Mouse (Mus musculus) forebrain, embryonic 14.5 days (tissue): ENCODE data around the gene Tmem139. TPM values are rescaled to one million over a fixed set of nuclear protein-coding genes. Genes with fewer than 3 reads are reported as not detected.

Source experiments
- ATAC-seq: fragments of 200-750 bp; cut with Nextera tagmentation; 2 replicates; pipeline ENCODE4 v1.8.0; 2017; ENCODE audit warnings: mild to moderate bottlenecking, moderate library complexity
- DNase-seq: peaks from one replicate; pipeline ENCODE4 v3.0.0-alpha.2; 2015; ENCODE audit warnings: low spot score
- H3K27ac ChIP-seq: fragments of 300-500 bp; sonication (generic); 2 replicates; pipeline ENCODE4 v1.5.1; 2014; ENCODE audit warnings: low read depth, mild to moderate bottlenecking, control low read depth, low read length, moderate library complexity
- H3K27me3 ChIP-seq: fragments of 300-500 bp; sonication (generic); replicated peaks from 2 replicates; pipeline ENCODE4 v1.6.1; 2014; ENCODE audit warnings: low read length, control low read depth, mixed read lengths; ENCODE audit not compliant: control insufficient read depth, insufficient read depth
- H3K36me3 ChIP-seq: fragments of 300-500 bp; sonication (generic); 2 replicates; pipeline ENCODE4 v1.6.1; 2014; ENCODE audit warnings: low read length, control low read depth; ENCODE audit not compliant: control insufficient read depth, insufficient read depth
- H3K4me1 ChIP-seq: fragments of 300-500 bp; sonication (generic); 2 replicates; pipeline ENCODE4 v1.6.1; 2014; ENCODE audit warnings: antibody characterized with exemption, low read length, control low read depth; ENCODE audit not compliant: control insufficient read depth, insufficient read depth
- H3K4me2 ChIP-seq: fragments of 300-500 bp; sonication (generic); 2 replicates; pipeline ENCODE4 v1.6.1; 2014; ENCODE audit warnings: mild to moderate bottlenecking, control low read depth, low read length
- H3K4me3 ChIP-seq: fragments of 300-500 bp; sonication (generic); 2 replicates; pipeline ENCODE4 v1.5.1; 2014; ENCODE audit warnings: low read depth, low read length, control low read depth
- H3K9ac ChIP-seq: fragments of 300-500 bp; sonication (generic); 2 replicates; pipeline ENCODE4 v1.6.1; 2014; ENCODE audit warnings: mild to moderate bottlenecking, low read length, control low read depth, moderate library complexity
- H3K9me3 ChIP-seq: fragments of 300-500 bp; sonication (generic); replicated peaks from 2 replicates; pipeline ENCODE4 v1.6.1; 2016; ENCODE audit warnings: low read length, control low read depth, mixed read lengths; ENCODE audit not compliant: control insufficient read depth
- WGBS: fragments of 180-500 bp; shearing (Covaris S2); extraction: QIAGEN DNeasy Blood & Tissue Kit; methylation state at CpG from one replicate; pipeline ENCODE4 v1.1.7; 2014; 5-methylcytosine and 5-hydroxymethylcytosine counted together
- polyA plus RNA-seq: library from polyadenylated mRNA; unstranded; fragments of >200 nt; fragmentation: Nextera tagmentation; extraction: Ambion mirVana; gene quantifications from 2 replicates; pipeline ENCODE4 v1.2.1, GENCODE M21; 2014

Gene Tmem139
- polyA plus RNA-seq, 1 experiment from 2014 or later, result not detected

DNA sequence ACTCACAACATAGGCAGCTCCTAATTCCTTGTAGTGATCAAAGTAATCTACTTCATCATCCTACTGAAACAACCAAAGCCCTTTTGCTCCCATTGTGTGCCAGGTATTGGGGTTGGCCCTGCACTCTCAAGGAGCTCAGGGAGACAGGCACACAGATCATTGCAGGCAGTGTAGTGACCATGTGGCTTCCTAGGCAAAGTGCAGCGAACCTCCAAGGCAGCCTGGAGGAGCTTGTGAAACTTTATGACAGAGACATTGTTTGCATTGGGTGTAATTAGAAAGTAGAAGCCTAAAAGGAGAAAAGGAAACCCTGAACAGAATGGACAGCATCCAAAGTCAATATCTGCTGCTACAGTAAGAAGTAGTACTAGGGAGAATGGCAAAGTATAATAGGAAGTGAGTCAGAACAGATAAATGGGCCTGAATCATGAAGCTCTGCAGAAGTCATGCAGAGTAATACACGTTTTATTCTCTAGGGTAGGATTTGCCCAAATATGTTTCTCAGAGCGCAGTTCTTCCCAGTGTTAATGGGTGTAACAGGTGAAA is 33.9 kb downstream of the Tmem139 start:
- peaks cover 81% of the 10 kb centered on the region for H3K36me3 ChIP-seq
- H3K4me2 ChIP-seq, result no peak overlapping the region
- 84% methylated on average over 3 of the region's 3 CpGs for WGBS
- H3K27me3 ChIP-seq, result no peaks in the 10 kb centered on the region
- ATAC-seq, result no peak
- DNase-seq, result no peak
- no peak overlapping the region for H3K27ac ChIP-seq
- no peaks in the 10 kb centered on the region for H3K9me3 ChIP-seq
- no peaks in the 10 kb centered on the region for H3K4me1 ChIP-seq
- no peak overlapping the region for H3K4me3 ChIP-seq
- H3K9ac ChIP-seq, result no peak overlapping the region

DNA sequence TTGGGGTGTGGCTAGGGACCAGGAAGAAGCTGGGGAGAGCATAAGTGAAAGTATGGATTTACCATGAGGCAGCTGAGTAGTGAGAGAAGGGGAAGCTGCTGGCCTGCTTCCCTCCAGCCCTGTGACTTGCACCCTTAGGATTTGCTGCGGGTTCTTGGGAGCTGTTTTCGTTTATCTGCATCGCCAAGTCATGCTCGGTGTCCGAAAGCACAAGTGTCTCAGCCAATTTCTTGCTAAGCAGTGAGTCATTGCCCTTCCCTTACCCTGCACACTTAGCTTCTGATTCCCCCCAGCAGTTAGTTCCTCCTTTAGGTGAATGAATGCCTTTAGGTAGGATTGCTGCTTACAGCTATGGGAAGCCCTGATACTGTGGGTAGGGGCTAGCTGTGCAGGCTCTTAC is 37.6 kb downstream of the Tmem139 start:
- H3K27ac ChIP-seq, result no peak overlapping the region
- H3K4me3 ChIP-seq, result no peak overlapping the region
- no peaks in the 10 kb centered on the region for H3K27me3 ChIP-seq
- no peaks in the 10 kb centered on the region for H3K4me1 ChIP-seq
- ATAC-seq (no peak), DNase-seq (no peak)
- no peak overlapping the region for H3K4me2 ChIP-seq
- no peak overlapping the region for H3K9ac ChIP-seq
- no peaks in the 10 kb centered on the region for H3K9me3 ChIP-seq
- 96% methylated on average over 5 of the region's 5 CpGs for WGBS
- peaks cover 59% of the 10 kb centered on the region for H3K36me3 ChIP-seq

DNA sequence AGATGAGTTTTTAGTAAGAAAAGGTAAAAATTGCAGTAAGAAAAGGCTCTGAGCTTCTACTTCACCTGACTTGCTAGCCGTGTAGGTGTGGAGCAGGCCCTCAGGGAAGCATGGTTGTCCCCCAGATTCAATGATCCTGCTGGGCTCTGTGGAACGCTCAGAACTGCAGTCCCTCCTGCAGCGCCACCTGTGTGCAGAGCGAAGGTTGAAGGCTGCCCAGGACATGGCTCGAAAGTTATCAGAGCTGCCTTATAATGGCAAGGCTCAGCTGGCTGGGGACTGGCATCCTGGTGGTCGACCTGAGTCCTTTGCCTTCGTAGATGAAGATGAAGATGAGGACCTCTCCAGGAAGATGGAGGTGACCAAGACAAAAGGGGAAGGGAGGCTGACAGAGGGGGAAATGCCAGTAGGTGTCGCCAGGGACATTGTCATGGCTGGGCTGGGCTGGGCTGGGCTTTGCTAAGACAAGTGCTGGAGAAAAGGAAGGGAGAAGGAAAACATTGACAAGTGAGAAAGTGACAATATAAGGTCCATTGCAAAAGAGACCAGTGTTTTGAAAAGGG is 48.1 kb downstream of the Tmem139 start:
- Histone ChIP-seq H3K9ac (no peak overlapping the region), H3K4me2 (no peak overlapping the region), H3K27ac (no peak overlapping the region), H3K4me3 (no peak overlapping the region), H3K36me3 (peaks cover 77% of the 10 kb centered on the region), H3K27me3 (no peaks in the 10 kb centered on the region), H3K4me1 (no peaks in the 10 kb centered on the region), H3K9me3 (no peaks in the 10 kb centered on the region)
- DNase-seq (no peak), ATAC-seq (no peak)
- 44% methylated on average over 8 of the region's 8 CpGs for WGBS

DNA sequence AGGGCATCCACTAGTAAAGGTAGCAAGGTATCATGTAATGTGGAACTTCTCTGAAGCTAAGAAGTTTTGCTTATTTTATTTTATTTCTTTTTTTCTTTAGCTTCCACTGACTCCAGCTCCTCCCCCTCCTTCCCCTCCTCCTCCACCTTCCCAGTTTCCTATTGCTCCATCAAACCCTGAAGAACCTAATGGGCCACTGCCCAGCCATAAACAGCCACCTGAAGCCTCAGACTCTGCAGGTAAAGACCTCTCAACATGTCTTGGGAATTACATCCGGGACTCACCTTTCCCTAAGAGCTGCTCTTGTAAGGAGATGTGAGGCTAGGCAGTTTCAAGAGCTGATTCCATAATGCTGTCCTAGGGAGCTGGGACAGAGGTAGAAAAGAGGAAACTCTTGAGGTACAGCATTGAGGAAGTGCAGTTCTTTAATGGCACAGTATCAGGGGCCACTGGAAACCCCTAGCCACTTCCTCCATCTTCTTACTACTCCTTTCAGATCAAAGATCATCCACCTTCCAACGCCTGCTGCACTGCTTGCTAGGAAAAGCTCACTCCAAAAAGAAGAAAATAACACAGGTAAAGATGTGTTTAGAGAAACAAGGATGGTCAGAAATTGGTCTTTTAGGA is 48.8 kb downstream of the Tmem139 start:
- whole genome bisulfite sequencing, result 93% methylated on average over 2 of the region's 2 CpGs
- DNase-seq (no peak), ATAC-seq (no peak)
- no peaks in the 10 kb centered on the region for H3K4me1 ChIP-seq
- H3K27ac ChIP-seq, result no peak overlapping the region
- H3K4me2 ChIP-seq, result no peak overlapping the region
- H3K27me3 ChIP-seq, result no peaks in the 10 kb centered on the region
- no peaks in the 10 kb centered on the region for H3K9me3 ChIP-seq
- H3K4me3 ChIP-seq, result no peak overlapping the region
- H3K36me3 ChIP-seq, result peaks cover 72% of the 10 kb centered on the region
- no peak overlapping the region for H3K9ac ChIP-seq

Other genes with a start within 250 kb of the Tmem139 start
- not detected in 2 replicates for gene Sva, start 223.6 kb upstream of the Tmem139 start, polyA plus RNA-seq
- not detected in 2 replicates for gene Tas2r139, start 121.0 kb upstream of the Tmem139 start, polyA plus RNA-seq
- gene Tas2r144, start 46.6 kb upstream of the Tmem139 start, polyA plus RNA-seq, result not detected in 2 replicates
- 9.9 and 13.1 TPM in 2 replicates for gene Gstk1, start 16.0 kb upstream of the Tmem139 start, polyA plus RNA-seq
- gene Casp2, start 3.0 kb downstream of the Tmem139 start, polyA plus RNA-seq, result 61.3 and 65.4 TPM in 2 replicates
- 1.3 and 1.6 TPM in 2 replicates for gene Clcn1, start 24.7 kb downstream of the Tmem139 start, polyA plus RNA-seq
- gene Fam131b, start 62.7 kb downstream of the Tmem139 start, polyA plus RNA-seq, result 4.7 and 5.6 TPM in 2 replicates
- 34.8 and 41.0 TPM in 2 replicates for gene Zyx, start 87.7 kb downstream of the Tmem139 start, polyA plus RNA-seq
- 0.05 and 0.07 TPM in 2 replicates for gene Epha1, start 111.3 kb downstream of the Tmem139 start, polyA plus RNA-seq
- gene Tas2r143, start 138.3 kb downstream of the Tmem139 start, polyA plus RNA-seq, result not detected in 2 replicates
- gene Tas2r135, start 143.5 kb downstream of the Tmem139 start, polyA plus RNA-seq, result not detected in 2 replicates
- gene Tas2r126, start 172.6 kb downstream of the Tmem139 start, polyA plus RNA-seq, result not detected in 2 replicates
- not detected in 2 replicates for gene Olfr458, start 203.2 kb downstream of the Tmem139 start, polyA plus RNA-seq
- gene Olfr457, start 214.4 kb downstream of the Tmem139 start, polyA plus RNA-seq, result not detected in 2 replicates
- not detected in 2 replicates for gene Olfr456, start 225.2 kb downstream of the Tmem139 start, polyA plus RNA-seq